Mouse (Mus musculus) gonadal fat pad, adult 2 months (tissue): ENCODE results near the gene Hoxa10. TPM values are rescaled to one million over a fixed set of nuclear protein-coding genes. Genes with fewer than 3 reads are reported as not detected.

Experiments used
- DNase-seq: peaks from one replicate; pipeline ENCODE4 v3.0.0-alpha.2; 2012; ENCODE audit warnings: low read depth
- polyA plus RNA-seq: library from polyadenylated mRNA; depleted of rRNA; stranded (reverse); fragments of >200 nt; gene quantifications from 2 replicates; pipeline ENCODE4 v1.2.3, GENCODE M21; 2012

Gene Hoxa10
- polyA plus RNA-seq, 1 experiment: 5.0 TPM

- no peak for DNase-seq
Observed at GRCm38 (mm10) chr6:52245040-52245756, 4.5 kb upstream of the Hoxa10 start.

- DNase-seq: no peak
Observed at GRCm38 (mm10) chr6:52244471-52245039, 3.9 kb upstream of the Hoxa10 start.

- DNase-seq: no peak
Observed at GRCm38 (mm10) chr6:52243681-52244121, 3.0 kb upstream of the Hoxa10 start.

- no peak for DNase-seq
Observed at GRCm38 (mm10) chr6:52242801-52243332, 2.2 kb upstream of the Hoxa10 start.

GRCm38 (mm10) chr6:52241001-52241621 lies 457 bp upstream of the Hoxa10 start:
- no peak for DNase-seq

GRCm38 (mm10) chr6:52239625-52240388 lies 847 bp downstream of the Hoxa10 start:
- no peak for DNase-seq

GRCm38 (mm10) chr6:52238976-52239375 lies 1.7 kb downstream of the Hoxa10 start:
- no peak for DNase-seq

GRCm38 (mm10) chr6:52238155-52238545 lies 2.5 kb downstream of the Hoxa10 start:
- no peak for DNase-seq

- no peak for DNase-seq
Observed at GRCm38 (mm10) chr6:52237346-52238154, 3.1 kb downstream of the Hoxa10 start.

- no peak for DNase-seq
Observed at GRCm38 (mm10) chr6:52236806-52237205, 3.8 kb downstream of the Hoxa10 start.

- DNase-seq: no peak
Observed at GRCm38 (mm10) chr6:52235866-52236265, 4.8 kb downstream of the Hoxa10 start.

- DNase-seq: no peak
Observed at GRCm38 (mm10) chr6:52235267-52235666, 5.4 kb downstream of the Hoxa10 start.

GRCm38 (mm10) chr6:52234428-52235140 lies 6.1 kb downstream of the Hoxa10 start:
- no peak for DNase-seq

GRCm38 (mm10) chr6:52233546-52234427 lies 6.9 kb downstream of the Hoxa10 start:
- DNase-seq: no peak

GRCm38 (mm10) chr6:52232984-52233545 lies 7.6 kb downstream of the Hoxa10 start:
- DNase-seq: no peak

- DNase-seq: no peak
Observed at GRCm38 (mm10) chr6:52232568-52232965, 8.1 kb downstream of the Hoxa10 start.

- no peak for DNase-seq
Observed at GRCm38 (mm10) chr6:52231885-52232567, 8.6 kb downstream of the Hoxa10 start.

GRCm38 (mm10) chr6:52230516-52231165 lies 10.0 kb downstream of the Hoxa10 start, which contains the start of gene Hoxa9:
Gene Hoxa9, minus strand, starts transcription at chr6:52231089.
- DNase-seq: no peak
